Mouse (Mus musculus): ENCODE measurements around the gene Stt3a.

The Stt3a gene

GRCm38 (mm10) chr9:36716624-36717023, 50.9 kb downstream of the Stt3a start:
- no peak for DNase-seq (ENCODE audit: low spot score)

DNA sequence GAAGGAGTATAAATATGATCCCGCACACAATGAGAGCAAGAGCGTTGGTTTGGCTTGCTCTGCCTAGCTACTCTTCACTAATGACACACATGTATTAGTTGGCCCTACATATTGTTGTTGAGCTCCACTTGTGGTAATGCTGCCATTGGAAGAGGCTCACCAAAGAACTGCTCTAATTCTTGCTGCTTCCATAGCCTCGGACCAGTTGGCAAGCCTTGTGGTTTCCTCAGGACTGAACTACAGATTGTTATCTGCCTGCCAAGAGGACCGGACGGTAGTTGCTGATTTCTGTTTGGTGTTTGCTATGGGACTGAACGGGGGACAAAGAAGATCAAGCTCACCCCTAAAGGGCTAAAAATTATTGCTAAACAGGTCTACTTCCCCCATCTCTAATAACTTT, 60.2 kb downstream of the Stt3a start:
- DNase-seq (ENCODE audit: low spot score): no peak

- no peak for DNase-seq (ENCODE audit: low spot score)
Measured at GRCm38 (mm10) chr9:36705923-36706322, 61.6 kb downstream of the Stt3a start.

DNA sequence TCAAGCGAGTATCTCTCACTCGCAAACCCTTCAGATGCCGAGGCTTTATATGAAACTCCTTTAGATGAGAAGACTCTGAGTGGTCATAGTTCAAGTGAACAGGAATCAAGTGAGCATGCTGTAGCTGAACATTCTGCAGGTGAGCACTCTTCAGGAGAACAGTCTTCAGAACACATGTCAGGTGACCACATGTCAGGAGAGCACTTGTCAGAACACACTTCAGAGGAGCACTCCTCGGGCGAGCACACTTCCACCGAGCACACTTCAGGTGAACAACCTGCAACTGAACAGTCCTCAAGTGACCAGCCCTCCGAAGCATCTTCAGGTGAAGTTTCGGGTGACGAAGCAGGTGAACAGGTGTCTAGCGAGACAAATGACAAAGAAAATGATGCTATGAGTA, 73.2 kb downstream of the Stt3a start:
- no peak for DNase-seq (ENCODE audit: low spot score)

GRCm38 (mm10) chr9:36692920-36693319, 74.6 kb downstream of the Stt3a start, which contains the start of gene Acrv1:
Gene Acrv1 (plus strand): TSS chr9:36693220.
- DNase-seq (ENCODE audit: low spot score): no peak

GRCm38 (mm10) chr9:36687329-36687728, 80.2 kb downstream of the Stt3a start:
- no peak for DNase-seq (ENCODE audit: low spot score)

DNA sequence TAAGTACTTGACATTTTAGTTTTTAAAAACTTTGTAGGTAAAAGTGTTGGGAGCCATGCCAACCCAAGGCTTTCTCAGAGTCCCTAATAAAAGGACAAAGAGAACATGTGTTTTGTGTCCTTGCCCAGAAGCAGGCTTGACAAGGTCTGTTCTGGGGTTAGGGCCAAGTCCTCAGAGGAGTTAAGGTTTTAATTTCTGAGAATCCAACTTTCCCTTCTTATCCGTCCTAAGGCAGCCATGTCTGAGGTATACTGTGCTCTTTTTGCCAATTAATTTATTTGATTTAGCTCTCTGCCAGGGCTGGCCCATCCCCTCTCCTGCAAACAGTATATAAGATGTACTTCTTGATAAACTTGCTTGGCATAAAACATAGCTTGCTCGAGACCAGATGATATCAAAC, 86.1 kb downstream of the Stt3a start:
- no peak for DNase-seq (ENCODE audit: low spot score)

All from T-cell, adult 2 months (primary cell).